Mouse (Mus musculus): Measurements from ENCODE around the gene Hoxa3. TPM values are rescaled to one million over a fixed set of nuclear protein-coding genes. Genes with fewer than 3 reads are reported as not detected.

Hoxa3 gene
- polyA plus RNA-seq, 2 experiments: 3.4 to 12.0 TPM

GRCm38 (mm10) chr6:52245040-52245756, 32.1 kb upstream of the Hoxa3 start:
- peak; percentile 8 for ATAC-seq (ENCODE audit: low FRiP score, low read depth)
- no peaks in the 10 kb centered on the region for H3K27me3 ChIP-seq (ENCODE audit: control insufficient read depth, insufficient read depth, low read length)
- TF ChIP-seq POLR2A (IDR thresholded peaks at IDR 0.05; ENCODE audit: borderline replicate concordance, extremely low read depth, insufficient read depth, insufficient read length): 0 out of 2 replicates have a peak, but pooled peaks have one; percentile 12
- peaks cover 16% of the 10 kb centered on the region for H3K36me3 ChIP-seq (ENCODE audit: control insufficient read depth, insufficient read depth, low read length)
- WGBS: under 1% methylated on average over 67 of the region's 71 CpGs
- H3K27ac ChIP-seq (replicated peaks; ENCODE audit: low read depth, low read length): peak overlapping the region; percentile 98
- H3K4me3 ChIP-seq (replicated peaks; ENCODE audit: low read length): peak overlapping the region; percentile 90
- DNase-seq (ENCODE audit: low spot score): no peak
- peaks cover 30% of the 10 kb centered on the region for H3K4me1 ChIP-seq (ENCODE audit: control insufficient read depth, insufficient read depth, low read length)
- H3K4me2 ChIP-seq (replicated peaks; ENCODE audit: low read depth, low read length, severe bottlenecking): peak overlapping the region; percentile 96
- H3K9ac ChIP-seq (ENCODE audit: low read depth, low read length, severe bottlenecking): peak overlapping the region; percentile 98
- H3K9me3 ChIP-seq (ENCODE audit: control insufficient read depth, low read length): no peaks in the 10 kb centered on the region

GRCm38 (mm10) chr6:52244471-52245039, 31.4 kb upstream of the Hoxa3 start:
- Histone ChIP-seq H3K9ac (ENCODE audit: low read depth, low read length, severe bottlenecking) (peak overlapping the region; percentile 98), H3K9me3 (ENCODE audit: control insufficient read depth, low read length) (no peaks in the 10 kb centered on the region), H3K4me1 (ENCODE audit: control insufficient read depth, insufficient read depth, low read length) (peaks cover 23% of the 10 kb centered on the region), H3K4me2 (replicated peaks; ENCODE audit: low read depth, low read length, severe bottlenecking) (peak overlapping the region; percentile 96), H3K27me3 (ENCODE audit: control insufficient read depth, insufficient read depth, low read length) (no peaks in the 10 kb centered on the region), H3K27ac (replicated peaks; ENCODE audit: low read depth, low read length) (peak overlapping the region; percentile 98), H3K4me3 (replicated peaks; ENCODE audit: low read length) (peak overlapping the region; percentile 90), H3K36me3 (ENCODE audit: control insufficient read depth, insufficient read depth, low read length) (peaks cover 10% of the 10 kb centered on the region)
- DNase-seq (ENCODE audit: low spot score) (peak; percentile 82), ATAC-seq (ENCODE audit: low FRiP score, low read depth) (peak; percentile 24; the same call in 1 of the 2 replicates)
- WGBS: under 1% methylated on average over 23 of the region's 23 CpGs
- peak; percentile 95; the same call in 1 of the 2 replicates for TF ChIP-seq POLR2A (IDR thresholded peaks at IDR 0.05; ENCODE audit: borderline replicate concordance, extremely low read depth, insufficient read depth, insufficient read length)

GRCm38 (mm10) chr6:52243681-52244121, 30.6 kb upstream of the Hoxa3 start:
- peak overlapping the region; percentile 96 for H3K4me2 ChIP-seq (replicated peaks; ENCODE audit: low read depth, low read length, severe bottlenecking)
- H3K27ac ChIP-seq (replicated peaks; ENCODE audit: low read depth, low read length): peak overlapping the region; percentile 98

GRCm38 (mm10) chr6:52242801-52243332, 29.7 kb upstream of the Hoxa3 start:
- H3K4me2 ChIP-seq (replicated peaks; ENCODE audit: low read depth, low read length, severe bottlenecking): peak overlapping the region; percentile 96
- ATAC-seq (ENCODE audit: low FRiP score, low read depth) (no peak), DNase-seq (ENCODE audit: low spot score) (no peak)
- H3K27ac ChIP-seq (replicated peaks; ENCODE audit: low read depth, low read length): peak overlapping the region; percentile 98
- peaks cover 23% of the 10 kb centered on the region for H3K4me1 ChIP-seq (ENCODE audit: control insufficient read depth, insufficient read depth, low read length)
- peak overlapping the region; percentile 90 for H3K4me3 ChIP-seq (replicated peaks; ENCODE audit: low read length)
- H3K9ac ChIP-seq (ENCODE audit: low read depth, low read length, severe bottlenecking): peak overlapping the region; percentile 98
- no peaks in the 10 kb centered on the region for H3K9me3 ChIP-seq (ENCODE audit: control insufficient read depth, low read length)
- TF ChIP-seq POLR2A (IDR thresholded peaks at IDR 0.05; ENCODE audit: borderline replicate concordance, extremely low read depth, insufficient read depth, insufficient read length): no peak
- H3K36me3 ChIP-seq (ENCODE audit: control insufficient read depth, insufficient read depth, low read length): no peaks in the 10 kb centered on the region
- no peaks in the 10 kb centered on the region for H3K27me3 ChIP-seq (ENCODE audit: control insufficient read depth, insufficient read depth, low read length)
- 14% methylated on average over 4 of the region's 4 CpGs for WGBS

More at GRCm38 (mm10) chr6:52243681-52244121, 30.6 kb upstream of the Hoxa3 start:
- 5% methylated on average over 12 of the region's 12 CpGs for WGBS
- no peak for ATAC-seq (ENCODE audit: low FRiP score, low read depth)
- Histone ChIP-seq H3K9ac (ENCODE audit: low read depth, low read length, severe bottlenecking) (peak overlapping the region; percentile 98), H3K4me3 (replicated peaks; ENCODE audit: low read length) (peak overlapping the region; percentile 90), H3K9me3 (ENCODE audit: control insufficient read depth, low read length) (no peaks in the 10 kb centered on the region), H3K27me3 (ENCODE audit: control insufficient read depth, insufficient read depth, low read length) (no peaks in the 10 kb centered on the region), H3K4me1 (ENCODE audit: control insufficient read depth, insufficient read depth, low read length) (peaks cover 23% of the 10 kb centered on the region), H3K36me3 (ENCODE audit: control insufficient read depth, insufficient read depth, low read length) (peaks cover 1% of the 10 kb centered on the region; the same call in 1 of the 2 replicates)
- no peak for TF ChIP-seq POLR2A (IDR thresholded peaks at IDR 0.05; ENCODE audit: borderline replicate concordance, extremely low read depth, insufficient read depth, insufficient read length)
- DNase-seq (ENCODE audit: low spot score): no peak

- Histone ChIP-seq H3K4me3 (replicated peaks; ENCODE audit: low read length) (peak overlapping the region; percentile 90), H3K9me3 (ENCODE audit: control insufficient read depth, low read length) (no peaks in the 10 kb centered on the region), H3K4me1 (ENCODE audit: control insufficient read depth, insufficient read depth, low read length) (peaks cover 32% of the 10 kb centered on the region), H3K36me3 (ENCODE audit: control insufficient read depth, insufficient read depth, low read length) (0 out of 2 replicates have a peak, but pooled peaks cover 3% of the 10 kb centered on the region), H3K27ac (replicated peaks; ENCODE audit: low read depth, low read length) (peak overlapping the region; percentile 99), H3K27me3 (ENCODE audit: control insufficient read depth, insufficient read depth, low read length) (no peaks in the 10 kb centered on the region), H3K9ac (ENCODE audit: low read depth, low read length, severe bottlenecking) (peak overlapping the region; percentile 100), H3K4me2 (replicated peaks; ENCODE audit: low read depth, low read length, severe bottlenecking) (peak overlapping the region; percentile 96)
- DNase-seq (ENCODE audit: low spot score): no peak
- ATAC-seq (ENCODE audit: low FRiP score, low read depth): no peak
- no peak for TF ChIP-seq POLR2A (IDR thresholded peaks at IDR 0.05; ENCODE audit: borderline replicate concordance, extremely low read depth, insufficient read depth, insufficient read length)
- 8% methylated on average over 9 of the region's 9 CpGs for WGBS
Observed at GRCm38 (mm10) chr6:52241001-52241621, 28.0 kb upstream of the Hoxa3 start.
